Mouse (Mus musculus): Measurements from ENCODE around the gene Gadd45g. TPM values are rescaled to one million over a fixed set of nuclear protein-coding genes. Genes with fewer than 3 reads are reported as not detected.
"Not testable (repeated sequence)": the region's sequence is repeated elsewhere in the genome, so short reads cannot be mapped to it uniquely, and the experiment has no call there.

Gene Gadd45g
- polyA plus RNA-seq, 1 experiment from 2014 or later, result 26.6 TPM

GRCm38 (mm10) chr13:51830744-51831450 lies 15.6 kb upstream of the Gadd45g start:
- H3K9ac ChIP-seq (ENCODE audit: low read depth, low read length), result no peak overlapping the region
- no peaks in the 10 kb centered on the region for H3K27me3 ChIP-seq (ENCODE audit: control insufficient read depth, insufficient read depth, low read length)
- no peak for ATAC-seq (ENCODE audit: low FRiP score, low TSS enrichment)
- peaks cover 9% of the 10 kb centered on the region; the same call in 1 of the 2 replicates for H3K4me1 ChIP-seq (ENCODE audit: control insufficient read depth, insufficient read depth, low read length)
- no peak overlapping the region for H3K27ac ChIP-seq (ENCODE audit: low read depth, low read length)
- no peaks in the 10 kb centered on the region for H3K36me3 ChIP-seq (ENCODE audit: control insufficient read depth, insufficient read depth, low read length)
- H3K9me3 ChIP-seq (ENCODE audit: control insufficient read depth, low read length), result no peaks in the 10 kb centered on the region
- H3K4me3 ChIP-seq (ENCODE audit: low read length), result no peak overlapping the region
- no peak overlapping the region for H3K4me2 ChIP-seq (replicated peaks; ENCODE audit: low read depth, low read length)
- WGBS, result 24% methylated on average over 10 of the region's 10 CpGs

- no peak overlapping the region for H3K9ac ChIP-seq (ENCODE audit: low read depth, low read length)
- no peak overlapping the region for H3K4me3 ChIP-seq (ENCODE audit: low read length)
- no peak overlapping the region for H3K4me2 ChIP-seq (replicated peaks; ENCODE audit: low read depth, low read length)
- no peaks in the 10 kb centered on the region for H3K36me3 ChIP-seq (ENCODE audit: control insufficient read depth, insufficient read depth, low read length)
- 83% methylated on average over 6 of the region's 6 CpGs for WGBS
- no peaks in the 10 kb centered on the region for H3K27me3 ChIP-seq (ENCODE audit: control insufficient read depth, insufficient read depth, low read length)
- no peak for ATAC-seq (ENCODE audit: low FRiP score, low TSS enrichment)
- H3K27ac ChIP-seq (ENCODE audit: low read depth, low read length), result no peak overlapping the region
- peaks cover 9% of the 10 kb centered on the region; the same call in 1 of the 2 replicates for H3K4me1 ChIP-seq (ENCODE audit: control insufficient read depth, insufficient read depth, low read length)
- H3K9me3 ChIP-seq (ENCODE audit: control insufficient read depth, low read length), result no peaks in the 10 kb centered on the region
Measured at GRCm38 (mm10) chr13:51832491-51832890, 14.0 kb upstream of the Gadd45g start.

GRCm38 (mm10) chr13:51833611-51834010 lies 12.9 kb upstream of the Gadd45g start:
- ATAC-seq (ENCODE audit: low FRiP score, low TSS enrichment), result no peak

GRCm38 (mm10) chr13:51834024-51834423 lies 12.5 kb upstream of the Gadd45g start:
- not testable (repeated sequence) for H3K4me3 ChIP-seq (ENCODE audit: low read length); H3K4me2 ChIP-seq (replicated peaks; ENCODE audit: low read depth, low read length); H3K9me3 ChIP-seq (ENCODE audit: control insufficient read depth, low read length); ATAC-seq (ENCODE audit: low FRiP score, low TSS enrichment); H3K4me1 ChIP-seq (ENCODE audit: control insufficient read depth, insufficient read depth, low read length); H3K36me3 ChIP-seq (ENCODE audit: control insufficient read depth, insufficient read depth, low read length); H3K27ac ChIP-seq (ENCODE audit: low read depth, low read length); H3K27me3 ChIP-seq (ENCODE audit: control insufficient read depth, insufficient read depth, low read length); H3K9ac ChIP-seq (ENCODE audit: low read depth, low read length)
- WGBS, result 65% methylated on average over 8 of the region's 8 CpGs

More at GRCm38 (mm10) chr13:51833611-51834010, 12.9 kb upstream of the Gadd45g start:
- Histone ChIP-seq H3K4me2 (replicated peaks; ENCODE audit: low read depth, low read length) (no peak overlapping the region), H3K4me1 (ENCODE audit: control insufficient read depth, insufficient read depth, low read length) (peaks cover 9% of the 10 kb centered on the region; the same call in 1 of the 2 replicates), H3K27me3 (ENCODE audit: control insufficient read depth, insufficient read depth, low read length) (no peaks in the 10 kb centered on the region), H3K27ac (ENCODE audit: low read depth, low read length) (no peak overlapping the region), H3K9me3 (ENCODE audit: control insufficient read depth, low read length) (no peaks in the 10 kb centered on the region), H3K36me3 (ENCODE audit: control insufficient read depth, insufficient read depth, low read length) (no peaks in the 10 kb centered on the region), H3K4me3 (ENCODE audit: low read length) (no peak overlapping the region), H3K9ac (ENCODE audit: low read depth, low read length) (no peak overlapping the region)
- 46% methylated on average over 2 of the region's 2 CpGs for WGBS

GRCm38 (mm10) chr13:51834520-51834919 lies 12.0 kb upstream of the Gadd45g start:
- no peak overlapping the region for H3K4me3 ChIP-seq (ENCODE audit: low read length)
- H3K9ac ChIP-seq (ENCODE audit: low read depth, low read length), result no peak overlapping the region
- H3K36me3 ChIP-seq (ENCODE audit: control insufficient read depth, insufficient read depth, low read length), result no peaks in the 10 kb centered on the region
- no peak for ATAC-seq (ENCODE audit: low FRiP score, low TSS enrichment)
- no peak overlapping the region for H3K4me2 ChIP-seq (replicated peaks; ENCODE audit: low read depth, low read length)
- H3K27ac ChIP-seq (ENCODE audit: low read depth, low read length), result no peak overlapping the region
- no peaks in the 10 kb centered on the region for H3K9me3 ChIP-seq (ENCODE audit: control insufficient read depth, low read length)
- H3K27me3 ChIP-seq (ENCODE audit: control insufficient read depth, insufficient read depth, low read length), result no peaks in the 10 kb centered on the region
- peaks cover 9% of the 10 kb centered on the region; the same call in 1 of the 2 replicates for H3K4me1 ChIP-seq (ENCODE audit: control insufficient read depth, insufficient read depth, low read length)
- WGBS, result 70% methylated on average over 2 of the region's 2 CpGs

GRCm38 (mm10) chr13:51835208-51835607 lies 11.3 kb upstream of the Gadd45g start:
- H3K4me3 ChIP-seq (ENCODE audit: low read length); H3K27me3 ChIP-seq (ENCODE audit: control insufficient read depth, insufficient read depth, low read length); H3K36me3 ChIP-seq (ENCODE audit: control insufficient read depth, insufficient read depth, low read length); H3K9ac ChIP-seq (ENCODE audit: low read depth, low read length); H3K9me3 ChIP-seq (ENCODE audit: control insufficient read depth, low read length); H3K4me2 ChIP-seq (replicated peaks; ENCODE audit: low read depth, low read length); ATAC-seq (ENCODE audit: low FRiP score, low TSS enrichment); H3K4me1 ChIP-seq (ENCODE audit: control insufficient read depth, insufficient read depth, low read length); H3K27ac ChIP-seq (ENCODE audit: low read depth, low read length): not testable (repeated sequence)
- 86% methylated on average over 4 of the region's 4 CpGs for WGBS

GRCm38 (mm10) chr13:51837402-51837801 lies 9.1 kb upstream of the Gadd45g start:
- no peak overlapping the region for H3K4me3 ChIP-seq (ENCODE audit: low read length)
- 13% methylated on average over 5 of the region's 5 CpGs for WGBS
- H3K4me2 ChIP-seq (replicated peaks; ENCODE audit: low read depth, low read length), result no peak overlapping the region
- no peak for ATAC-seq (ENCODE audit: low FRiP score, low TSS enrichment)
- H3K27ac ChIP-seq (ENCODE audit: low read depth, low read length), result no peak overlapping the region
- H3K4me1 ChIP-seq (ENCODE audit: control insufficient read depth, insufficient read depth, low read length), result peaks cover 17% of the 10 kb centered on the region; the same call in 1 of the 2 replicates
- H3K27me3 ChIP-seq (ENCODE audit: control insufficient read depth, insufficient read depth, low read length), result peaks cover 7% of the 10 kb centered on the region
- H3K36me3 ChIP-seq (ENCODE audit: control insufficient read depth, insufficient read depth, low read length), result no peaks in the 10 kb centered on the region
- no peaks in the 10 kb centered on the region for H3K9me3 ChIP-seq (ENCODE audit: control insufficient read depth, low read length)
- H3K9ac ChIP-seq (ENCODE audit: low read depth, low read length), result no peak overlapping the region

- 22% methylated on average over 8 of the region's 8 CpGs for WGBS
- no peak overlapping the region for H3K27ac ChIP-seq (ENCODE audit: low read depth, low read length)
- peaks cover 7% of the 10 kb centered on the region for H3K27me3 ChIP-seq (ENCODE audit: control insufficient read depth, insufficient read depth, low read length)
- no peak overlapping the region for H3K4me2 ChIP-seq (replicated peaks; ENCODE audit: low read depth, low read length)
- no peaks in the 10 kb centered on the region for H3K9me3 ChIP-seq (ENCODE audit: control insufficient read depth, low read length)
- H3K36me3 ChIP-seq (ENCODE audit: control insufficient read depth, insufficient read depth, low read length), result no peaks in the 10 kb centered on the region
- ATAC-seq (ENCODE audit: low FRiP score, low TSS enrichment), result no peak
- peaks cover 20% of the 10 kb centered on the region; the same call in 1 of the 2 replicates for H3K4me1 ChIP-seq (ENCODE audit: control insufficient read depth, insufficient read depth, low read length)
- H3K9ac ChIP-seq (ENCODE audit: low read depth, low read length), result no peak overlapping the region
- H3K4me3 ChIP-seq (ENCODE audit: low read length), result no peak overlapping the region
Measured at GRCm38 (mm10) chr13:51839250-51840026, 7.0 kb upstream of the Gadd45g start.

- Histone ChIP-seq H3K27ac (ENCODE audit: low read depth, low read length) (no peak overlapping the region), H3K27me3 (ENCODE audit: control insufficient read depth, insufficient read depth, low read length) (peaks cover 7% of the 10 kb centered on the region), H3K9ac (ENCODE audit: low read depth, low read length) (no peak overlapping the region), H3K4me2 (replicated peaks; ENCODE audit: low read depth, low read length) (no peak overlapping the region), H3K4me1 (ENCODE audit: control insufficient read depth, insufficient read depth, low read length) (peaks cover 28% of the 10 kb centered on the region; the same call in 1 of the 2 replicates), H3K9me3 (ENCODE audit: control insufficient read depth, low read length) (no peaks in the 10 kb centered on the region), H3K36me3 (ENCODE audit: control insufficient read depth, insufficient read depth, low read length) (no peaks in the 10 kb centered on the region), H3K4me3 (ENCODE audit: low read length) (no peak overlapping the region)
- no peak for ATAC-seq (ENCODE audit: low FRiP score, low TSS enrichment)
- WGBS, result 48% methylated on average over 6 of the region's 6 CpGs
Measured at GRCm38 (mm10) chr13:51840702-51841101, 5.8 kb upstream of the Gadd45g start.

Data from kidney, embryonic 14.5 days (tissue).